Mouse (Mus musculus) C2C12 (cell line): Measurements from ENCODE around the gene Hormad1. TPM values are rescaled to one million over a fixed set of nuclear protein-coding genes. Genes with fewer than 3 reads are reported as not detected.

Experiments used
- H3K27me3 ChIP-seq: one replicate; pipeline ENCODE4 v1.6.1; 2011; ENCODE audit not compliant: control insufficient read depth, insufficient read depth, insufficient read length
- H3K36me3 ChIP-seq: one replicate; pipeline ENCODE4 v1.6.1; 2011; ENCODE audit not compliant: control insufficient read depth, insufficient read depth
- H3K4me3 ChIP-seq: one replicate; pipeline ENCODE4 v1.5.1; 2011; ENCODE audit warnings: mild to moderate bottlenecking, control low read depth; ENCODE audit not compliant: poor library complexity, insufficient read depth, severe bottlenecking
- H3K79me2 ChIP-seq: one replicate; pipeline ENCODE4 v1.6.1; 2011; ENCODE audit not compliant: control insufficient read depth, insufficient read depth
- H3K79me3 ChIP-seq: one replicate; pipeline ENCODE4 v1.6.1; 2011; ENCODE audit warnings: low read depth, control low read depth
- H3ac ChIP-seq: one replicate; pipeline ENCODE3; 2011; ENCODE audit warnings: low read depth; ENCODE audit not compliant: control insufficient read depth, insufficient read length
- CEBPB ChIP-seq: IDR thresholded peaks from one replicate; pipeline ENCODE4 v1.6.1; 2011; ENCODE audit warnings: low read depth, mild to moderate bottlenecking, control low read depth, moderate library complexity
- CTCF ChIP-seq: IDR thresholded peaks from one replicate; pipeline ENCODE4 v1.5.1; 2011; ENCODE audit not compliant: control insufficient read depth, insufficient read depth, insufficient read length
- FOSL1 ChIP-seq: IDR thresholded peaks from one replicate; pipeline ENCODE4 v1.8.0; 2011; ENCODE audit warnings: mild to moderate bottlenecking, low read length; ENCODE audit not compliant: poor library complexity, insufficient read depth, severe bottlenecking
- MAX ChIP-seq: IDR thresholded peaks from one replicate; pipeline ENCODE4 v1.6.1; 2011; ENCODE audit warnings: mild to moderate bottlenecking, control low read depth
- MYOD1 ChIP-seq: IDR thresholded peaks from one replicate; pipeline ENCODE4 v1.6.1; 2011; ENCODE audit warnings: low read depth; ENCODE audit not compliant: control insufficient read depth, insufficient read length
- MYOG ChIP-seq: IDR thresholded peaks from one replicate; pipeline ENCODE4 v1.6.1; 2011; ENCODE audit not compliant: control insufficient read depth, insufficient read length; ENCODE audit errors: extremely low read depth
- USF1 ChIP-seq: IDR thresholded peaks from one replicate; pipeline ENCODE4 v1.6.1; 2011; ENCODE audit warnings: low read depth, mild to moderate bottlenecking, control low read depth, moderate library complexity
- long read RNA-seq, 2 experiments: library from polyadenylated mRNA; unstranded; transcript quantifications; one replicate each; pipeline ENCODE4 v2.0.0; 2019 to 2020
- polyA plus RNA-seq: library from polyadenylated mRNA; unstranded; fragments of >200 nt; fragmentation: generic; extraction: Trizol; gene quantifications from one replicate; pipeline ENCODE4 v1.2.1, GENCODE M21; 2012; ENCODE audit warnings: missing spikeins

The Hormad1 gene
- polyA plus RNA-seq, result not detected
- long read RNA-seq, experiment 1, result 0 reads
- long read RNA-seq, experiment 2, result 0 reads

GRCm38 (mm10) chr3:95559437-95559836 is at the start of gene Hormad1:
Gene Hormad1, plus strand, starts transcription at chr3:95559677.
- Histone ChIP-seq H3ac (no peak within 1 kb of the TSS), H3K79me2 (no peaks in the 10 kb centered on the region), H3K79me3 (no peaks in the 10 kb centered on the region), H3K36me3 (no peaks in the 10 kb centered on the region), H3K27me3 (no peaks in the 10 kb centered on the region), H3K4me3 (no peak within 1 kb of the TSS)
- no peak for TF ChIP-seq USF1
- TF ChIP-seq CEBPB, result no peak
- no peak for TF ChIP-seq MYOG
- TF ChIP-seq CTCF, result no peak
- no peak for TF ChIP-seq FOSL1
- no peak for TF ChIP-seq MYOD1

- Histone ChIP-seq H3K27me3 (no peaks in the 10 kb centered on the region), H3K36me3 (no peaks in the 10 kb centered on the region), H3ac (no peak overlapping the region), H3K79me3 (no peaks in the 10 kb centered on the region), H3K79me2 (no peaks in the 10 kb centered on the region), H3K4me3 (no peak overlapping the region)
- TF ChIP-seq CTCF, result no peak
- TF ChIP-seq USF1, result no peak
- TF ChIP-seq MYOD1, result no peak
- no peak for TF ChIP-seq MAX
- TF ChIP-seq FOSL1, result no peak
- TF ChIP-seq MYOG, result no peak
- TF ChIP-seq CEBPB, result no peak
Measured at GRCm38 (mm10) chr3:95511611-95512180, 47.8 kb upstream of the Hormad1 start.

GRCm38 (mm10) chr3:95516614-95517041 is 42.8 kb upstream of the Hormad1 start:
- TF ChIP-seq MYOG, result no peak
- TF ChIP-seq CTCF, result no peak
- no peak for TF ChIP-seq USF1
- TF ChIP-seq MAX, result no peak
- TF ChIP-seq CEBPB, result no peak
- no peak for TF ChIP-seq FOSL1
- no peak for TF ChIP-seq MYOD1
- H3K4me3 ChIP-seq, result no peak overlapping the region
- no peaks in the 10 kb centered on the region for H3K79me3 ChIP-seq
- H3ac ChIP-seq, result no peak overlapping the region
- H3K79me2 ChIP-seq, result no peaks in the 10 kb centered on the region
- no peaks in the 10 kb centered on the region for H3K36me3 ChIP-seq
- H3K27me3 ChIP-seq, result no peaks in the 10 kb centered on the region

GRCm38 (mm10) chr3:95517493-95517898 is 42.0 kb upstream of the Hormad1 start:
- TF ChIP-seq MYOG, result no peak
- peak; percentile 50 for TF ChIP-seq CTCF
- H3ac ChIP-seq, result no peak overlapping the region
- H3K36me3 ChIP-seq, result no peaks in the 10 kb centered on the region
- no peaks in the 10 kb centered on the region for H3K27me3 ChIP-seq
- H3K4me3 ChIP-seq, result no peak overlapping the region
- no peaks in the 10 kb centered on the region for H3K79me3 ChIP-seq
- H3K79me2 ChIP-seq, result no peaks in the 10 kb centered on the region

GRCm38 (mm10) chr3:95518891-95519290 is 40.6 kb upstream of the Hormad1 start:
- H3K36me3 ChIP-seq, result no peaks in the 10 kb centered on the region
- H3ac ChIP-seq, result no peak overlapping the region
- H3K79me3 ChIP-seq, result no peaks in the 10 kb centered on the region
- no peak for TF ChIP-seq USF1
- TF ChIP-seq CEBPB, result no peak
- no peak for TF ChIP-seq MYOG
- no peak for TF ChIP-seq CTCF
- no peak for TF ChIP-seq MAX
- TF ChIP-seq FOSL1, result no peak
- no peak for TF ChIP-seq MYOD1
- no peak overlapping the region for H3K4me3 ChIP-seq
- no peaks in the 10 kb centered on the region for H3K27me3 ChIP-seq
- no peaks in the 10 kb centered on the region for H3K79me2 ChIP-seq

- H3K4me3 ChIP-seq, result no peak overlapping the region
- no peak for TF ChIP-seq CTCF
- TF ChIP-seq USF1, result no peak
- TF ChIP-seq MYOD1, result no peak
- TF ChIP-seq FOSL1, result no peak
- TF ChIP-seq CEBPB, result no peak
- TF ChIP-seq MAX, result no peak
- no peak for TF ChIP-seq MYOG
- H3K79me3 ChIP-seq, result no peaks in the 10 kb centered on the region
- no peaks in the 10 kb centered on the region for H3K36me3 ChIP-seq
- H3ac ChIP-seq, result no peak overlapping the region
- H3K79me2 ChIP-seq, result no peaks in the 10 kb centered on the region
- no peaks in the 10 kb centered on the region for H3K27me3 ChIP-seq
Measured at GRCm38 (mm10) chr3:95519315-95519714, 40.2 kb upstream of the Hormad1 start.
